In the genomic region with DNA sequence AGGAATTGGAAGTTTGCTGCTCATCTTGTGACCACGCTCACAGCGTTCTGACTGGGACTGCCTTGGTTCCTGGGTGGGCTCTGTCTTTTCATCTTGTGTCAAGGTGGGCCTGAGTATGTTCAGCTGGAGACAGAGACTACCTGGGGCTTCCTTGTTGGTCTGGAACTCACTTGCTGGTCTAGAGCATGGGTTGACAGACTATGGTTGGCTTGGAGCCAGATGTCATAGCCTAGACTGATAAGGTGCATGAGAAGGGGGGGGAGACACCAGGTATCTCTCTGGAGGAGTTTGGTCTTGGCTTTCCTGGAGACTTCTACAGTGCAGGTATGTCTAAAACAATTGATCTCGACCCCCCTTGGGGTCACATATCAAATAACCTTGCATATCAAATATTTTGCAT, we compare ENCODE assay signal across 13 mouse cellular contexts.
"Had no signal": no experiment of that assay in that cellular context is flagged by ENCODE, and none has a peak within 500 bp of the region (broad histone marks: within the 10 kb centered on the region; RNA-seq: fewer than 3 reads in every experiment).

No protein-coding gene starts in this region.

- DNase-seq: lung, adult 18-20 months; lung, embryonic 14.5 days; lung, postnatal 4 days; midbrain, embryonic 14.5 days; right cerebral cortex, postnatal 14 days; thymus, adult 2 months; thymus, postnatal 25 days; thymus, postnatal 4 days had no signal

- H3K4me1 ChIP-seq: midbrain, embryonic 12.5 days; neural tube, embryonic 12.5 days; stomach, embryonic 15.5 days had no signal

- H3K9me3 ChIP-seq: midbrain, embryonic 12.5 days; neural tube, embryonic 12.5 days; stomach, embryonic 15.5 days had no signal

- H3K36me3 ChIP-seq: midbrain, embryonic 12.5 days; neural tube, embryonic 12.5 days; stomach, embryonic 15.5 days had no signal

- H3K4me2 ChIP-seq: lung, embryonic 14.5 days; midbrain, embryonic 12.5 days; neural tube, embryonic 12.5 days; stomach, embryonic 15.5 days had no signal

- H3K9ac ChIP-seq: liver, embryonic 14.5 days; lung, embryonic 14.5 days; midbrain, embryonic 12.5 days; neural tube, embryonic 12.5 days; stomach, embryonic 15.5 days had no signal

- H3K27ac ChIP-seq: liver, embryonic 14.5 days; midbrain, embryonic 12.5 days; neural tube, embryonic 12.5 days; stomach, embryonic 15.5 days; stomach, postnatal 0 days had no signal

- H3K27me3 ChIP-seq: midbrain, embryonic 12.5 days; neural tube, embryonic 12.5 days; stomach, embryonic 15.5 days had no signal

- H3K4me3 ChIP-seq: midbrain, embryonic 12.5 days; neural tube, embryonic 12.5 days; stomach, embryonic 15.5 days had no signal
